Mouse (Mus musculus): ENCODE results near the gene Mpnd. TPM values are rescaled to one million over a fixed set of nuclear protein-coding genes. Genes with fewer than 3 reads are reported as not detected.

The Mpnd gene
- polyA plus RNA-seq (2015; fragmentation: Nextera tagmentation; extraction: Ambion mirVana) = 109 and 145 TPM in 2 replicates

DNA sequence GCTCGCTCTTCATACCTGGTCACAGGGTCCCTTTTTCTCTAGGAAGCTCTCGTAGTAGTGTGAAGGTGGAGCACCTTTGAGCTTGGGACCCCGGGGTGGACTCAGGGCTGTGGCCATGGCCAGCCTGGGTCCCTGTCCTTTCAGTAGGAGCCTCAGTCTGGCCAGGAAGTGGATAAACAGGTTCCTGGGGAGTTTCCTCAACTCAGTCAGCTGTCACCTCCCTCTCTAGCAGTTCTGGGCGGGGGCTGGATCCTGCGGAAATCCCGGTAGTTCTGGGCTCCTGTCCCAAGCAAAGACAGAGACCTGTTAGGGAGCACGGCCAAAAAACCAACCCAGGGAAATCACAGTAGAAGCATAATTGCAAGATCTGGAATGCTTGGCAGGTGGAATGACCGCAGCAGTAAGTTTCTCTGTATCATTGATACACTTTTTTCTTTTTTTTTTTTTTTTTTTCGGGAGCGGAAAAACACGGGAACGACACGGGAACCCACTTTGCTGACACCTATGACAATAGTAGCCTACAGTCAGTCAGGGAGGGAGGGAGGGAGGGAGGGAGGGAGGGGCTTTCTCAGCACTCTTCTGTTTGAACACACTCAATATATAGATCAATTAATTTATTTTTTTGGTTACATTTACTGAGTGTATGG, at the start of gene Mpnd, which contains the start of gene Stap2:
TSS of gene Mpnd (plus strand) at position 297 of the 647 bp plus-strand sequence.
TSS of gene Stap2 (minus strand) at position 170 of the 647 bp plus-strand sequence.

DNA sequence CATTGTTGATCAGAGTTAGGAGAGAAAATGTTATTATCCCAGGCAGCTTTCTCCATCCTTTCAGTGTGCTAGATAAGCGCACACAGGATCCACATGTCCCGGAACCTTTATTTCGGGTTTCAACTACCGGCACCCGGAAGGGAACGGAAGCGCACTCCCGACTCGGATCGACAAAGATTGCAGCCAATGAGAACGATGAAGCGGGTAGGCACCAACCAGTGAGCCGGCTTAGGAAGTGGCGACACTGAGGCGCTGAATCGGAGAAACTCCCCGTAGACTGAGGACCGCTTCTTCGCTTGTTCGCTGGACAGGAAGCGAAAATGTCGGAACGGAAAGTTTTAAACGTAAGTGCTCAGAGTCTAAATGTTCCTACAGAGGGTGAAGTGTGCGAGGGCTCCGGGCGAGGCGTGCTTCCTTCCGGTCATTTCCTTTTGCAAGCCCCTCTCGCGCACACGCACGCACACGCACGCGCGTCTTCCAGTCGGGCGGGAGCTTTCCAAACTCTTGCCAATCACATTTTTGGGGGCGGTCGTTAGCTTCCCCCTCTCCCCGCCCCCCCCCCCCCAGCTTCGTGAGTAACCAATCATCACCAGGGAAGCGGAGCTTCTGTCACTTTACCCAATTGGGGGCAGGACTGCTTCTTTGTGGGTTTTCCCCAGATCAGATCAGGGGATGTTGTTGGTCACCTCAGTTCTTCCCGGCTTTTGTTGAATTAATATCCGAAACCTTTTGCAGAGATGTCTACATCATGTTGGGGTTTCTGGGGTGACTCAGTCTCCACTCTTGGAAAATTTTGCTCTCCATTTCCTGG, 46.4 kb upstream of the Mpnd start, which contains the start of gene Yju2:
TSS of gene Yju2 (plus strand) at position 182 of the 811 bp plus-strand sequence.

DNA sequence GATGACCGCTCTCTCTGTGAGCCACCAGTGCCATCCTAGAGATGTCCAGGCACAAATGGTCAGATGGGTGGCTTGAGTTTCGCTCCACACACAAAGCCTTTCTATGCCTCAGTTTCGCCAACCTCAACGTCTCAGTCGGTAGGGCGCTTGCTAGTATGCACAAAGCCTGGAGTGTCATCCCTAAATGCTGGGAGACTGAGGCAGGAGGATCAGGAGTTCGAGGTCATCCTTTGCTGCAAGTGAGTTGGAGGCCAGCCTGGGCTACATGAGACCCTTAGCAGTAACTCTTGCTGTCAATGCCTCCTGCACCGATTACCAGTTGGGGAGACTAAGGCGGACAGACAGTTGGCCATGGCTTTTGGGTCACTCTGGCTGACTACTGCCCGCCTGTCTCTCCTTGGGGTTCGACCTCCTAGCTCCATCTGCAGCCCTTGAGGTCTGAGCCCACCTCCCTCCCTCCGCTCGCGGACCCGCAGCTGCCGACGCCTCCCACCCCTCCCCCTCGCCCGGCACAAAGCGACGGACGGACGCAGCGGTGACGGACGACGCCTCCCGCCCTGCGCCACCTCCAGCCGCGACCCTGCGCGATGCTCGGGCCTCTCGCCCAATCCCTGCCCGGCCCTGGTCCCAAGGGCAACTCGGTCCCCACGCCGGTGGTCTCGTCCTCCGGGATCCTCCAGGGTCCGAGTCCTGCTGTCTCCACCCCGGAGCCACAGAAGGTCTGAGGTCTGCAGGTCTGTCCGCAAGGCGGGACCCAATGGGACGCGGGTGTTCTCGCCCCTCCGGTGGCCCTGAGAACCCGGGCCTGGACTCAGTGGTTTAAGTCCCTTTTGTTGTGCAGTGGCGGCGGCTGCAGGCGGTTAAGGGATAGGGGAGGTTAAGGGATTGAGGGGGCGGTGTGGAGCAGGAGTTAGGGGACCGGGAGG, 35.3 kb upstream of the Mpnd start, which contains the start of gene Shd:
TSS of gene Shd (plus strand) at position 502 of the 926 bp plus-strand sequence.

DNA sequence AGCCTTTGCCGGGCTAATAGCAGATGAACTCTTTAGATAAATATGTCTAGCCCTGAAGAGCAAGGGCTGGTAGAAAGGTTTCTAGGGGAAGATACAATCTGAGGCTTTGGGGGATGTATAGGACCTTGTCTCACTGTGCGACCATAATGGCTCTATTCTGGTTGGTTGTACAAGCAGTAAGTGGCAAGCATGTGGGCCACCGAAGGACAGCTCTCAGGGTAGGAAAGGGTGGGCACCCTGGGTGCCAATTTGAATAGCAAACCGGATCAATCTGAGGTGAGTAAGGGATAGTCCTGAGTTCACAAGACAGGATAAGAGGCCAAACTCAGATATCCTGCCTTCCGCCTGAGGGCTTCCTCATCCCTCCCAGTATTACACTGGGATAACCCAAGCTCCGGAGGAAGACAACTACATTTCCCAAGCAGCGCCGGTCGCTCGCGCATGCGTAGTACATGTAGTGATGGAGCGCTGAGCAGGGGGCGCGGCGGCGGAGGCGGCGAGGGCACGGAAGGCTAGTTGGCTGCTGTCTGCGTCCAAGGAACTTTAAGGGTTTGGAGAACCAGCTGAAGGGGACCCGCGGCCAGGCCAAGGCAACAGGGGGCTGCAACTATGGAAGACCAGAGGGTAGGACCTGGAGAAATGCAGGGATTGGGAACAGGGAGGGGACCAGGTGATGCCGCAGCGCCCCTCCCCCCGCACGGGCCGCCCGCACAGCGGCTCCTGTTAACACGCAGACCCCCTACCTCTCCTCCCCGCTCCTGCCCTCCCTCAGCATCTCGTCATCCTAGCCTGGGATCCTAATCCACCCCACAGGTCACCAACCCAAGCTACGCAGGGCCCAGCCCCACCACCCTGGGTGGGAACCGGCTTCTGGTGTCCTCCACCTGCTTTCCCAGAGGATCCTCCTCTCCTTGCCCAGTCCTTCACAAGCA, 19.2 kb upstream of the Mpnd start, which contains the start of gene Fsd1:
TSS of gene Fsd1 (plus strand) at position 480 of the 932 bp plus-strand sequence.

DNA sequence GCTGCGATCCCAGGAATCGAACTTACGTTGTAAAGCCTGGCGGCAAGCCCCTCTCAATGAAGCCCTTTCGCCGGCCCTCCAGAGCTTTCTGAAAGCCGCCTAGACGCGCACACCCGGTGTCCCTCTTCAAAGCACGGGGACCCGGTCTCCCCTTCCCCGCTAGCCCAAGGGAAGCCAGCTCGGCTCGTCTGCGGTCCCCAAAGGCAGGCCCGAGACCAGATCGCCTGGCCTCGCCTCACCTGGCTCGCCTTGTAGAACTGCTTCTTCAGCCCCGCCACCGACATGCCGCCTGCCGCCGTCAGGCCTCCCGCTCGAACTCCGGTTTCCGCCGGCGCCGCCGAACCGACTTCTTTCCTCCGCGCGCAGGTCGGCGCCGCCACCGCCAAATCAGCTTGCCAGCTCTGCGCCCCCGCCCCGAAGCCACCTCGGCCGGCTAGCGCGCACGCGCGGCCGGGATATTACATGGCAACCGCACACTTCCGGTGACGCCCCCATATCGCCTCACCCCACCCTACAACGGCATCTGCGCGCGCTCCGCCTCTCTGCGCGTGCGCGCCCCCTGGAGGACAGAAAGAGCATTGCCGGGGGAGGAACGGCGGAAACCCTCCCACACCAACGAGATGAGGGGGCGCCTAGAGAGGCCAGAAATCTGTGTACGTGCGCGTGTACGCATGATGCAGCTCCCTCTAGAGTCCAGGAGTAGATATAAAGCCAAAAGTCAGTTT, 30.8 kb downstream of the Mpnd start, which contains the start of gene Sh3gl1:
TSS of gene Sh3gl1 (minus strand) at position 460 of the 725 bp plus-strand sequence.

DNA sequence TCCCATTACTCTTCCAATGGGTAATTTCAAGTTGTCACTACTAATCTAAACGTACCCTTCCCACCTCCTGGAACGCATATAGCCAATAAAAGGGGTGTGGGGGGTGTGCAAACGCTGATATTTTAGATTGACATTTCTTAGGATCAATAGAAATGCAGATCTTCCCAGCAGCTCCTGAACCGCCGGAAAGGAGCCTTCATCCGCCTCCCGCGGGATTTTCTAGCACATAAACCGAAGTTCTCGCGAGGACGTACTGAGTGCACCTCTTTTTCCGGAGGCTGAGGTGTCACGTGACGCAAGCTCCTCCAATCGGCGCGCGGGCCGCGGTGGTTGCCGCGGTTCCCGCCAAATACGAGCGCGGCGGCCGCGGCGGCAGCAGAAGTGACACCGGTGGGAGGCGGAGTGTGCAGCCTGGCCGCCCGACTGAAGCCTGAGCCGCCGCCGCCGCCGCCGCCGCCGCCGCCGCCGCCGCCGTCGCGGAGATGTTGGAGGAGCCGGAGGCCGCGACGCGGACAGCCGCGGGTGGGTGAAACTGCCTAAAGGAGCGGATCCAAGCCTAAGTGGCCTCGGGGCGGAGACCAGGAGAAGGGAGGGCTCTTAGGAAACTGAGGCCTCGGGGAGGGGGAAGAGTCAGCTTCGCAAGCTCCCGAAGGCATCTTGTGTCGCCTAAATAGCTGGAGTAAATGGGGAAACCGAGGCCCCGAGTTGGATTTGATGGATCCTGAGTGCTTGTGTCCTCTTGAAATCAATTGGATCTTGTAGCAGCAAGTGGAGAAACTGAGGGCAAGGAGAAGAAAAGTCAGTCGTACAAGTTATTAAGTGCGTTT, 34.7 kb downstream of the Mpnd start, which contains the start of gene Chaf1a:
TSS of gene Chaf1a (plus strand) at position 410 of the 827 bp plus-strand sequence.

Other genes with a start within 250 kb of the Mpnd start
- 8.3 and 8.4 TPM in 2 replicates for gene Zfp119a, start 126.8 kb upstream of the Mpnd start, polyA plus RNA-seq (2015; fragmentation: Nextera tagmentation; extraction: Ambion mirVana)
- gene Zfp959, start 113.6 kb upstream of the Mpnd start, polyA plus RNA-seq (2015; fragmentation: Nextera tagmentation; extraction: Ambion mirVana) = 11.0 and 13.5 TPM in 2 replicates
- 7.6 and 7.7 TPM in 2 replicates for gene Zfp119b, start 56.2 kb upstream of the Mpnd start, polyA plus RNA-seq (2015; fragmentation: Nextera tagmentation; extraction: Ambion mirVana)
- gene Ebi3, start 53.1 kb upstream of the Mpnd start, polyA plus RNA-seq (2015; fragmentation: Nextera tagmentation; extraction: Ambion mirVana) = 8.1 and 8.7 TPM in 2 replicates
- gene Yju2, start 46.6 kb upstream of the Mpnd start, polyA plus RNA-seq (2015; fragmentation: Nextera tagmentation; extraction: Ambion mirVana) = 16.2 and 16.8 TPM in 2 replicates
- 154 and 192 TPM in 2 replicates for gene Shd, start 35.2 kb upstream of the Mpnd start, polyA plus RNA-seq (2015; fragmentation: Nextera tagmentation; extraction: Ambion mirVana)
- 184 and 209 TPM in 2 replicates for gene Fsd1, start 19.2 kb upstream of the Mpnd start, polyA plus RNA-seq (2015; fragmentation: Nextera tagmentation; extraction: Ambion mirVana)
- 3.7 and 5.4 TPM in 2 replicates for gene Stap2, start 127 bp upstream of the Mpnd start, polyA plus RNA-seq (2015; fragmentation: Nextera tagmentation; extraction: Ambion mirVana)
- gene Sh3gl1, start 30.9 kb downstream of the Mpnd start, polyA plus RNA-seq (2015; fragmentation: Nextera tagmentation; extraction: Ambion mirVana) = 80.6 and 84.8 TPM in 2 replicates
- 2.8 and 3.3 TPM in 2 replicates for gene Chaf1a, start 34.7 kb downstream of the Mpnd start, polyA plus RNA-seq (2015; fragmentation: Nextera tagmentation; extraction: Ambion mirVana)
- gene Ubxn6, start 69.3 kb downstream of the Mpnd start, polyA plus RNA-seq (2015; fragmentation: Nextera tagmentation; extraction: Ambion mirVana) = 64.8 and 72.3 TPM in 2 replicates
- gene Hdgfl2, start 73.9 kb downstream of the Mpnd start, polyA plus RNA-seq (2015; fragmentation: Nextera tagmentation; extraction: Ambion mirVana) = 97.5 and 111 TPM in 2 replicates
- gene Plin4, start 104.1 kb downstream of the Mpnd start, polyA plus RNA-seq (2015; fragmentation: Nextera tagmentation; extraction: Ambion mirVana) = 0.09 and 0.15 TPM in 2 replicates
- 3.1 and 3.5 TPM in 2 replicates for gene Plin5, start 111.9 kb downstream of the Mpnd start, polyA plus RNA-seq (2015; fragmentation: Nextera tagmentation; extraction: Ambion mirVana)
- 0.37 and 1.8 TPM in 2 replicates for gene Lrg1, start 116.3 kb downstream of the Mpnd start, polyA plus RNA-seq (2015; fragmentation: Nextera tagmentation; extraction: Ambion mirVana)
- gene Sema6b, start 134.6 kb downstream of the Mpnd start, polyA plus RNA-seq (2015; fragmentation: Nextera tagmentation; extraction: Ambion mirVana) = 17.3 and 18.0 TPM in 2 replicates
- 7.9 and 9.2 TPM in 2 replicates for gene Tnfaip8l1, start 156.8 kb downstream of the Mpnd start, polyA plus RNA-seq (2015; fragmentation: Nextera tagmentation; extraction: Ambion mirVana)
- 92.3 and 100 TPM in 2 replicates for gene Mydgf, start 178.2 kb downstream of the Mpnd start, polyA plus RNA-seq (2015; fragmentation: Nextera tagmentation; extraction: Ambion mirVana)
- gene Dpp9, start 213.2 kb downstream of the Mpnd start, polyA plus RNA-seq (2015; fragmentation: Nextera tagmentation; extraction: Ambion mirVana) = 18.7 and 21.4 TPM in 2 replicates

Data from neural tube, postnatal 0 days (tissue).